Mouse (Mus musculus) intestine, postnatal 0 days (tissue): ENCODE results near the gene Zzef1. TPM values are rescaled to one million over a fixed set of nuclear protein-coding genes. Genes with fewer than 3 reads are reported as not detected.

Experiments used
- ATAC-seq: fragments of 200-750 bp; cut with Nextera tagmentation; 2 replicates; pipeline ENCODE4 v1.8.0; 2017; ENCODE audit warnings: mild to moderate bottlenecking, moderate TSS enrichment, moderate library complexity
- H3K27ac ChIP-seq: fragments of 300-500 bp; sonication (generic); 2 replicates; pipeline ENCODE4 v1.5.1; 2014; ENCODE audit warnings: mild to moderate bottlenecking, low read depth, low read length, moderate library complexity
- H3K27me3 ChIP-seq: fragments of 300-500 bp; sonication (generic); replicated peaks from 2 replicates; pipeline ENCODE4 v1.6.1; 2014; ENCODE audit warnings: low read length, mixed read lengths; ENCODE audit not compliant: control insufficient read depth, insufficient read depth
- H3K36me3 ChIP-seq: fragments of 300-500 bp; sonication (generic); 2 replicates; pipeline ENCODE4 v1.6.1; 2014; ENCODE audit warnings: mild to moderate bottlenecking, moderate library complexity; ENCODE audit not compliant: control insufficient read depth, insufficient read depth
- H3K4me1 ChIP-seq: fragments of 300-500 bp; sonication (generic); replicated peaks from 2 replicates; pipeline ENCODE4 v1.6.1; 2014; ENCODE audit warnings: antibody characterized with exemption, low read length, mixed read lengths; ENCODE audit not compliant: control insufficient read depth, insufficient read depth
- H3K4me2 ChIP-seq: fragments of 300-500 bp; sonication (generic); replicated peaks from 2 replicates; pipeline ENCODE4 v1.6.1; 2014; ENCODE audit warnings: low read depth, mild to moderate bottlenecking, moderate library complexity
- H3K4me3 ChIP-seq: fragments of 300-500 bp; sonication (generic); 2 replicates; pipeline ENCODE4 v1.5.1; 2014; ENCODE audit warnings: low read depth, low read length
- H3K9ac ChIP-seq: fragments of 300-500 bp; sonication (generic); 2 replicates; pipeline ENCODE4 v1.6.1; 2014; ENCODE audit warnings: mild to moderate bottlenecking, low read depth, low read length
- H3K9me3 ChIP-seq: fragments of 300-500 bp; sonication (generic); 2 replicates; pipeline ENCODE4 v1.6.1; 2016; ENCODE audit warnings: mixed run types; ENCODE audit not compliant: control insufficient read depth
- CTCF ChIP-seq: sonication (generic); IDR thresholded peaks from 2 replicates; pipeline ENCODE4 v1.5.1; 2016; ENCODE audit warnings: low read depth, mild to moderate bottlenecking, control low read depth, antibody characterized with exemption, moderate library complexity
- WGBS: fragments of 180-500 bp; shearing (Covaris S2); extraction: QIAGEN DNeasy Blood & Tissue Kit; methylation state at CpG from one replicate; pipeline ENCODE4 v1.1.7; 2014; 5-methylcytosine and 5-hydroxymethylcytosine counted together
- polyA plus RNA-seq: library from polyadenylated mRNA; unstranded; fragments of >200 nt; fragmentation: Nextera tagmentation; extraction: Ambion mirVana; gene quantifications from 2 replicates; pipeline ENCODE4 v1.2.1, GENCODE M21; 2015

Gene Zzef1
- polyA plus RNA-seq, 1 experiment from 2014 or later = 13.9 TPM

DNA sequence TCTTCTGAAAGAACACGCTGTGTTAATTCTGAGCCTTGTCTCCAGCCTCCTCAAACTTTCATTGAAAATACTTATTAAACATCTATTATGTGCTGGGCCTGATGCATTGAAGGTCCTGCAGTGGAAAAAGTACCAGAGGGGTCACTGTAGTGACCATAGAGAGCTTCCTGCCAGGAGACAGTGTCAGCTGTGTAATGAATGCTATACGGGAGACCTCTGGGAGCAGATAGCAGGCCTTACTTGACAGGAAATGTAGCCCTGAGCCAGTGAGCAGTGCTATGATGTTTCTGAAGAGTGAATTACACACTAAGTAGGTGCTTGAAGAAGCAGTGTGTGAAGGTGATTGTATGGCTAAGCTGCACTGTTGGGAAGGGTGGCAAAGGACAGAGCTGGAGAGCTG is 49.5 kb downstream of the Zzef1 start:
- Histone ChIP-seq H3K4me1 (no peaks in the 10 kb centered on the region), H3K4me2 (no peak overlapping the region), H3K27ac (no peak overlapping the region), H3K36me3 (peaks cover 50% of the 10 kb centered on the region), H3K4me3 (no peak overlapping the region), H3K9ac (no peak overlapping the region), H3K27me3 (no peaks in the 10 kb centered on the region), H3K9me3 (no peaks in the 10 kb centered on the region)
- no peak for TF ChIP-seq CTCF
- WGBS = 86% methylated on average over 2 of the region's 2 CpGs
- no peak for ATAC-seq

DNA sequence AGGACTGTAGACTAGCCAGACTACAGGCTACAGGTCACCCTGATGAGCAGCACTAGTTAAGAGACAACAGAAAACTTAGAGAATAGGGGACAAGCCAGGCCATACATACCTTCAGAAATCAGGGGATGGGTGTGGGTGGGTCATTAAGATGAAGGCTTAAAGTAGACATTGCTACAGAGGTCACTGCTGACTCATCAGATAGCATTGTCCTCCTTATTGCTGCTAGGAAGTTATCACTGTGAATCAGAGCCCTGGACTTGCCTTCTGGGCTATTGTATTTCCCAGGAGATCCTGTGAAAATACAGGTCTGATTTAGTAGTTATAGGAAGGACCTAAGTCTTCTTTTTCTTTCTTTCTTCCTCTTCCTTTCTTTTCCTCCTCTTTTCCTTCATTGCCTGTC is 50.7 kb downstream of the Zzef1 start:
- Histone ChIP-seq H3K36me3 (peaks cover 58% of the 10 kb centered on the region), H3K9me3 (no peaks in the 10 kb centered on the region), H3K27ac (no peak overlapping the region), H3K4me1 (no peaks in the 10 kb centered on the region), H3K27me3 (no peaks in the 10 kb centered on the region), H3K4me2 (no peak overlapping the region), H3K4me3 (no peak overlapping the region), H3K9ac (no peak overlapping the region)
- no peak for ATAC-seq
- TF ChIP-seq CTCF = no peak

- 96% methylated on average over 1 of the region's 1 CpGs for WGBS
- Histone ChIP-seq H3K36me3 (peaks cover 66% of the 10 kb centered on the region), H3K4me3 (no peak overlapping the region), H3K9me3 (no peaks in the 10 kb centered on the region), H3K4me2 (no peak overlapping the region), H3K9ac (no peak overlapping the region), H3K4me1 (no peaks in the 10 kb centered on the region), H3K27me3 (no peaks in the 10 kb centered on the region), H3K27ac (no peak overlapping the region)
- no peak for TF ChIP-seq CTCF
- ATAC-seq = no peak
These were observed 52.0 kb downstream of the Zzef1 start for GRCm38 (mm10) chr11:72847831-72848628.

GRCm38 (mm10) chr11:72850419-72851131 is 54.5 kb downstream of the Zzef1 start:
- ATAC-seq = peak; percentile 87
- Histone ChIP-seq H3K27ac (no peak overlapping the region), H3K36me3 (peaks cover 74% of the 10 kb centered on the region), H3K27me3 (no peaks in the 10 kb centered on the region), H3K4me2 (no peak overlapping the region), H3K4me1 (no peaks in the 10 kb centered on the region), H3K9ac (no peak overlapping the region), H3K4me3 (no peak overlapping the region), H3K9me3 (no peaks in the 10 kb centered on the region)
- WGBS = 71% methylated on average over 9 of the region's 9 CpGs
- TF ChIP-seq CTCF = no peak

GRCm38 (mm10) chr11:72851214-72851613 is 55.2 kb downstream of the Zzef1 start:
- H3K4me1 ChIP-seq = no peaks in the 10 kb centered on the region
- H3K9me3 ChIP-seq = no peaks in the 10 kb centered on the region
- no peak overlapping the region for H3K4me3 ChIP-seq
- peaks cover 76% of the 10 kb centered on the region for H3K36me3 ChIP-seq
- H3K27me3 ChIP-seq = no peaks in the 10 kb centered on the region
- no peak overlapping the region for H3K9ac ChIP-seq
- 0 out of 2 replicates have a peak, but pooled peaks have one; percentile 27 for ATAC-seq
- no peak for TF ChIP-seq CTCF
- no peak overlapping the region for H3K4me2 ChIP-seq
- WGBS = 82% methylated on average over 4 of the region's 4 CpGs
- no peak overlapping the region for H3K27ac ChIP-seq

DNA sequence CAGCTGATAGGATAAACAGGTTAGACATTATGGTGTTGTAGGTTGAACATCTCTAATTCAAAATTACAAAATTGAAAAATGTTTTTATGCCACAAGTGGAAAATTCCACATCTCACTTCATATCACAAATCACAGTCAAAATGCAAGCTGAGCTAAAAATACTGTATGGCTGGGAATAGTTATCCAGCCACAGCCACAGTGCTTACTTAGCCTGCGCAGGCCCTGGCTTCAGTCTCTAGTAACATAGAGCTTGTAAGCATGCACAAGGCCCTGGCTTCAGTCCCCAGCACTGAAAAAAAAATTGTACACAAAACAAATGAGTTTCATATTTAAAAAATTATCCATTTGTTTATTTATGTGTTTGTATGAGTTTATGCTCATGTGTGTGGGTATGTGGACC is 56.1 kb downstream of the Zzef1 start:
- Histone ChIP-seq H3K9ac (no peak overlapping the region), H3K4me1 (no peaks in the 10 kb centered on the region), H3K27me3 (no peaks in the 10 kb centered on the region), H3K4me3 (no peak overlapping the region), H3K36me3 (peaks cover 81% of the 10 kb centered on the region), H3K4me2 (no peak overlapping the region), H3K27ac (no peak overlapping the region), H3K9me3 (no peaks in the 10 kb centered on the region)
- no peak for TF ChIP-seq CTCF
- 98% methylated on average over 1 of the region's 1 CpGs for WGBS
- ATAC-seq = no peak
